Mouse (Mus musculus): ENCODE data around the gene Olfr1031. TPM values are rescaled to one million over a fixed set of nuclear protein-coding genes. Genes with fewer than 3 reads are reported as not detected.
"Not testable (repeated sequence)": the region's sequence is repeated elsewhere in the genome, so short reads cannot be mapped to it uniquely, and the experiment has no call there.

Gene Olfr1031
- not detected in 2 replicates for polyA plus RNA-seq (2014; fragmentation: Nextera tagmentation; extraction: Ambion mirVana)

DNA sequence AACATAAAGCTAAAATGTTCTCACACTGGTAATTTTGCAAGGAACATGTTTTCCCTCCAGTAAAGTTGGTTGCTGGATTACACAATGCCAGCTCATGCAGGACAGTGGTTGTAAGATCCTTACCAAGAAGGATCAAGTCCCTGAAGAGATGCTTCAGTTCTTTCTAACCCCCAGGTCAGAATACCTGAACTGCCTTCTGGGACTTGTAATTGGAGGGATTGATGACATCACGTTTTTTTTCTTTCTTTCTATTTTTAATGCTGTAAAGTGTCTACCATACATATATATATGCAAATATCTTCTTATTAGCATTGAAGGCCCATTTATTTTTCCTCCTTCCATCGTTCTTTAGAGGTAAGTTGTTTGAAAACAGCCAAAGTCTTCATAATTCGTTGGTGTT, at the start of gene Olfr1031:
Olfr1031 (plus strand) TSS at position 301 of the 400 bp plus-strand sequence.
- DNase-seq (no peak), ATAC-seq (ENCODE audit: low FRiP score, low TSS enrichment) (no peak)
- no peak within 1 kb of the TSS for H3K9ac ChIP-seq (replicated peaks; ENCODE audit: low read length)
- H3K27me3 ChIP-seq (ENCODE audit: control insufficient read depth, insufficient read depth, low read length): no peaks in the 10 kb centered on the region
- no peak within 1 kb of the TSS for H3K27ac ChIP-seq (replicated peaks; ENCODE audit: low read depth, low read length)
- H3K4me1 ChIP-seq (ENCODE audit: control insufficient read depth, insufficient read depth, low read length): no peaks in the 10 kb centered on the region
- no peak within 1 kb of the TSS for H3K4me2 ChIP-seq (ENCODE audit: low read length)
- no peaks in the 10 kb centered on the region for H3K9me3 ChIP-seq (ENCODE audit: control insufficient read depth, low read length)
- WGBS: 64% methylated on average over 3 of the region's 3 CpGs
- H3K4me3 ChIP-seq (replicated peaks; ENCODE audit: low read depth, low read length): no peak within 1 kb of the TSS
- no peaks in the 10 kb centered on the region for H3K36me3 ChIP-seq (ENCODE audit: control insufficient read depth, insufficient read depth, low read length)

DNA sequence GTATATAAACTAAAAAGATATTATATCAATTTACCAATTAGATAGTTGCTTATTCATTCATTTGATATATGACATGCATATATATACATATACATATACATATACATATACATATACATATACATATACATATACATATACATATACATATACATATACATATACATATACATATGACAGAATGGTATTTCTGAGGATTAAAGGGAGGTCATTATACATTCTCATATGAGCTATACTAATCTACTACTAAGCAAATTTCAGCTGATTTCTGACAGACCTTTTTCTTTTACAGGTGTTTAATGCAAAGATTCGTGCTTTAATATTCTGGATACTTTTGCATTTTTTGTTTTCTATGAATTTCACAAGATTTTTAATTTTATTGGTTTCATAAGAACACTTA, 40.0 kb upstream of the Olfr1031 start, which contains the start of gene Olfr1028:
Olfr1028 (plus strand) TSS at position 301 of the 400 bp plus-strand sequence.
- no peak within 1 kb of the TSS for H3K27ac ChIP-seq (replicated peaks; ENCODE audit: low read depth, low read length)
- ATAC-seq (ENCODE audit: low FRiP score, low TSS enrichment): no peak

DNA sequence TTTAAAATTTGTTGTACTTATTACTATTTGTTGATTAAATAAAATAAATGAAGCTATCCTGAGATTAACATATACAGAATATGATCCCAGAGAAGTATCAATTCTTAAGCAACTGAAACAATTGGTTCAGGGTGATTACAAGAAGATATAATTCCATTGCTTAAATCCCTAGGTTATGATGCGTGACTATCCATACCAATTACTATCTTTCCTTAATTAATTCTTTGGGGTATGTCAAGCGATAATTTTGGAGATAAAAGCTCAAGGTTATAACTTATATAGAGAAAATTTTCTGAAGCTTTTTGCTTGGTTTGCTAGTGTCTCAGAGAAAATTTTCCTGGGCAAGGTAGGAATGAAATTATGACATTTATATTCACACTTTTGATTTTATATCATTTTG, 16.5 kb upstream of the Olfr1031 start, which contains the start of gene Olfr1029:
Olfr1029 (plus strand) TSS at position 301 of the 400 bp plus-strand sequence.
- no peaks in the 10 kb centered on the region for H3K27me3 ChIP-seq (ENCODE audit: control insufficient read depth, insufficient read depth, low read length)
- H3K36me3 ChIP-seq (ENCODE audit: control insufficient read depth, insufficient read depth, low read length): no peaks in the 10 kb centered on the region
- 88% methylated on average over 2 of the region's 2 CpGs for WGBS
- H3K4me2 ChIP-seq (ENCODE audit: low read length): no peak within 1 kb of the TSS
- no peak for DNase-seq
- H3K4me3 ChIP-seq (replicated peaks; ENCODE audit: low read depth, low read length): no peak within 1 kb of the TSS
- no peak within 1 kb of the TSS for H3K9ac ChIP-seq (replicated peaks; ENCODE audit: low read length)
- no peaks in the 10 kb centered on the region for H3K4me1 ChIP-seq (ENCODE audit: control insufficient read depth, insufficient read depth, low read length)
- ATAC-seq (ENCODE audit: low FRiP score, low TSS enrichment): no peak
- H3K27ac ChIP-seq (replicated peaks; ENCODE audit: low read depth, low read length): no peak within 1 kb of the TSS
- H3K9me3 ChIP-seq (ENCODE audit: control insufficient read depth, low read length): no peaks in the 10 kb centered on the region

More for the DNA sequence above, 40.0 kb upstream of the Olfr1031 start, which contains the start of gene Olfr1028:
- Histone ChIP-seq H3K9me3 (ENCODE audit: control insufficient read depth, low read length) (no peaks in the 10 kb centered on the region), H3K4me2 (ENCODE audit: low read length) (no peak within 1 kb of the TSS), H3K4me1 (ENCODE audit: control insufficient read depth, insufficient read depth, low read length) (no peaks in the 10 kb centered on the region), H3K9ac (replicated peaks; ENCODE audit: low read length) (no peak within 1 kb of the TSS), H3K36me3 (ENCODE audit: control insufficient read depth, insufficient read depth, low read length) (no peaks in the 10 kb centered on the region), H3K27me3 (ENCODE audit: control insufficient read depth, insufficient read depth, low read length) (no peaks in the 10 kb centered on the region), H3K4me3 (replicated peaks; ENCODE audit: low read depth, low read length) (no peak within 1 kb of the TSS)
- WGBS: 80% methylated on average over 1 of the region's 1 CpGs
- DNase-seq: no peak

DNA sequence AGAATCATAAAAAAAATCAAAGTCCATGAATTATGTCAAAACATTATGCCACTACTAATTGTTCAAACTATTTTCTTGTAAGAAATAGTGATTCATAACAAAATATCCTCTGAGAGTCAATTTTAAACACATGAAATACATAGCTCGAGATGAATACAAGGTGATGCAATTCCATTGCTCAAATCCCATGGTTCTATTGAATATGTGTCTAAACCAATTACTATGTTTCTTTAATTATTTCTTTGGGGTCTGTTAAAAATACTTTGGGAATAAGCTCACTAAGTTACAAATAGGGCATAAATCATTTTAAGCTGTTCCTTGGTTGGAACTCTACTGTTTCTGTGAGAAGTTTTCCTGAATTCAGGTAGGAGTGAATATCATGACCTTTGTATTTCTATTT, 11.1 kb upstream of the Olfr1031 start, which contains the start of gene Olfr1030:
Olfr1030 (plus strand) TSS at position 301 of the 400 bp plus-strand sequence.
- no peak within 1 kb of the TSS for H3K4me2 ChIP-seq (ENCODE audit: low read length)
- DNase-seq (no peak), ATAC-seq (ENCODE audit: low FRiP score, low TSS enrichment) (no peak)
- H3K27ac ChIP-seq (replicated peaks; ENCODE audit: low read depth, low read length): no peak within 1 kb of the TSS
- no peaks in the 10 kb centered on the region for H3K4me1 ChIP-seq (ENCODE audit: control insufficient read depth, insufficient read depth, low read length)
- 82% methylated on average over 1 of the region's 1 CpGs for WGBS
- H3K4me3 ChIP-seq (replicated peaks; ENCODE audit: low read depth, low read length): no peak within 1 kb of the TSS
- no peaks in the 10 kb centered on the region for H3K36me3 ChIP-seq (ENCODE audit: control insufficient read depth, insufficient read depth, low read length)
- no peaks in the 10 kb centered on the region for H3K9me3 ChIP-seq (ENCODE audit: control insufficient read depth, low read length)
- H3K9ac ChIP-seq (replicated peaks; ENCODE audit: low read length): no peak within 1 kb of the TSS
- no peaks in the 10 kb centered on the region for H3K27me3 ChIP-seq (ENCODE audit: control insufficient read depth, insufficient read depth, low read length)

DNA sequence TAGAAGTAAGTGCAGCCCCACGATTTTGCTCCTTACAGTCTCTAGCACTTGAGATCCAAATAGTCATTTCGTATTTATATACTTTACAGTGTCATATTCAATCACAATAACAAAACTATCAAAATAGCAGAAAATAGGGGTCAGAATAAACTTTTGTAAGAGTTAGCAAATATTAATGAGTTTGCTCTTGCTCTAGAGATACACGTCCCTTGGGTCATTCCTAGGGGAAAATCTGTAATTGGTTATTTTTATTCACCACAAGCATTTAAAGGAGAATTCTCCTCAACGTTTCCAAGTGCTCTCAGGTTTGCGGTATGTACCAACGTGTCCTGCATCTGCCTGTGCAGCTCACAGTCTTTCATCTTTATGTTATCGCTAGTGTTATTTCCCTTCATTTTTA, 15.1 kb downstream of the Olfr1031 start, which contains the start of gene Olfr1032:
Olfr1032 (plus strand) TSS at position 301 of the 400 bp plus-strand sequence.
- WGBS: 89% methylated on average over 7 of the region's 7 CpGs
- Histone ChIP-seq H3K27ac (replicated peaks; ENCODE audit: low read depth, low read length) (no peak within 1 kb of the TSS), H3K4me3 (replicated peaks; ENCODE audit: low read depth, low read length) (no peak within 1 kb of the TSS), H3K4me1 (ENCODE audit: control insufficient read depth, insufficient read depth, low read length) (no peaks in the 10 kb centered on the region), H3K27me3 (ENCODE audit: control insufficient read depth, insufficient read depth, low read length) (no peaks in the 10 kb centered on the region), H3K9me3 (ENCODE audit: control insufficient read depth, low read length) (no peaks in the 10 kb centered on the region), H3K9ac (replicated peaks; ENCODE audit: low read length) (no peak within 1 kb of the TSS), H3K4me2 (ENCODE audit: low read length) (no peak within 1 kb of the TSS), H3K36me3 (ENCODE audit: control insufficient read depth, insufficient read depth, low read length) (no peaks in the 10 kb centered on the region)
- ATAC-seq (ENCODE audit: low FRiP score, low TSS enrichment) (no peak), DNase-seq (no peak)

DNA sequence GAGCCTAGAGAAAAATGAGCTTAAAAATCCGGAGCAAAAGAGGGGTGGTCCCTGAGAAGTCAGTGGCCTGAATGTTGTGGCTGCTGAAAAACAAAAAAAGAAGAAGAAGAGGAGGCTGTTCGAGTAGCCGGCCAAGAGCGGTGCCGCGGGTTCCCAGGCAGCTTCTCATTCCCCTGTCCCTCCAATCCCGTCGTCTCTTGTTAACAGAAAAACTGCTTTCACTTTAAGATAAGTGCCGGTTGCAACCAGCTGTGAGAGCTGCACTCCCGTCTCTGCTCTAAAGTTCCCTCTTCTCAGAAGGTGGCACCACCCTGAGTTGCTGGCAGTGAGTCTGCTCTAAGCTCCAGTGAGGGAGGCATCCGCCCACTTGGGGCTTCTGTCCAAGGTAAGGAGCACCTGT, 30.3 kb downstream of the Olfr1031 start, which contains the start of gene Olfr1033:
Olfr1033 (plus strand) TSS at position 228 of the 400 bp plus-strand sequence.
- ATAC-seq (ENCODE audit: low FRiP score, low TSS enrichment); H3K9ac ChIP-seq (replicated peaks; ENCODE audit: low read length); H3K4me1 ChIP-seq (ENCODE audit: control insufficient read depth, insufficient read depth, low read length); H3K9me3 ChIP-seq (ENCODE audit: control insufficient read depth, low read length); H3K27me3 ChIP-seq (ENCODE audit: control insufficient read depth, insufficient read depth, low read length); H3K36me3 ChIP-seq (ENCODE audit: control insufficient read depth, insufficient read depth, low read length); H3K27ac ChIP-seq (replicated peaks; ENCODE audit: low read depth, low read length): not testable (repeated sequence)
- 2% methylated on average over 10 of the region's 11 CpGs for WGBS
- peak; percentile 49 for DNase-seq
- peak within 1 kb of the TSS; percentile 23; the same call in 1 of the 2 replicates for H3K4me3 ChIP-seq (replicated peaks; ENCODE audit: low read depth, low read length)
- H3K4me2 ChIP-seq (ENCODE audit: low read length): peak within 1 kb of the TSS; percentile 50

DNA sequence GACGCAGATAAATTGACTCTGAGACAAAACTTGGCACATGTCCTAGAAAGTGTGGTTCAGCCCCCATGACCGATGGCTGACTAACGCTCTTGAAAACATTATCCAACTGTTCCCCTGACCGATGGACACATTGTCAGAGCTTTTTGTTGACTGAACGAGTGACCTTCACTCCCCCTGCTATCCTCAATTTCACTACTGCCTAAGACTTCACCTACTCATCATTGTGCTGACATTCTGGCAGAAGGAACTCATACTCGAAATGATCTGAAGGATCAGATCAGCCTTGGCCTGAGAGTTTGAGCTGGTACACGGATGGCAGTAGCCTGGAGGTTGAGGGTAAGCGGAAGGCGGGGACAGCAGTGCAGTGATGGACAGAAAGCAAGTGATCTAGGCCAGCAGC, 31.4 kb downstream of the Olfr1031 start:
- not testable (repeated sequence) for ATAC-seq (ENCODE audit: low FRiP score, low TSS enrichment); H3K4me2 ChIP-seq (ENCODE audit: low read length); H3K36me3 ChIP-seq (ENCODE audit: control insufficient read depth, insufficient read depth, low read length); H3K4me1 ChIP-seq (ENCODE audit: control insufficient read depth, insufficient read depth, low read length); H3K4me3 ChIP-seq (replicated peaks; ENCODE audit: low read depth, low read length); H3K27ac ChIP-seq (replicated peaks; ENCODE audit: low read depth, low read length); H3K9ac ChIP-seq (replicated peaks; ENCODE audit: low read length); H3K9me3 ChIP-seq (ENCODE audit: control insufficient read depth, low read length); DNase-seq; H3K27me3 ChIP-seq (ENCODE audit: control insufficient read depth, insufficient read depth, low read length)
- 78% methylated on average over 3 of the region's 9 CpGs for WGBS

Other genes with a start within 250 kb of the Olfr1031 start
- not detected in 2 replicates for gene Olfr1012, start 227.5 kb upstream of the Olfr1031 start, polyA plus RNA-seq (2014; fragmentation: Nextera tagmentation; extraction: Ambion mirVana)
- gene Olfr1013, start 223.2 kb upstream of the Olfr1031 start, polyA plus RNA-seq (2014; fragmentation: Nextera tagmentation; extraction: Ambion mirVana): not detected in 2 replicates
- gene Olfr1014, start 217.6 kb upstream of the Olfr1031 start, polyA plus RNA-seq (2014; fragmentation: Nextera tagmentation; extraction: Ambion mirVana): not detected in 2 replicates
- not detected in 2 replicates for gene Olfr1015, start 208.3 kb upstream of the Olfr1031 start, polyA plus RNA-seq (2014; fragmentation: Nextera tagmentation; extraction: Ambion mirVana)
- not detected in 2 replicates for gene Olfr1016, start 187.8 kb upstream of the Olfr1031 start, polyA plus RNA-seq (2014; fragmentation: Nextera tagmentation; extraction: Ambion mirVana)
- gene Olfr1018, start 171.8 kb upstream of the Olfr1031 start, polyA plus RNA-seq (2014; fragmentation: Nextera tagmentation; extraction: Ambion mirVana): not detected in 2 replicates
- not detected in 2 replicates for gene Olfr1019, start 144.8 kb upstream of the Olfr1031 start, polyA plus RNA-seq (2014; fragmentation: Nextera tagmentation; extraction: Ambion mirVana)
- gene Olfr1020, start 143.3 kb upstream of the Olfr1031 start, polyA plus RNA-seq (2014; fragmentation: Nextera tagmentation; extraction: Ambion mirVana): not detected in 2 replicates
- not detected in 2 replicates for gene Olfr1022, start 121.7 kb upstream of the Olfr1031 start, polyA plus RNA-seq (2014; fragmentation: Nextera tagmentation; extraction: Ambion mirVana)
- not detected in 2 replicates for gene Olfr1023, start 104.7 kb upstream of the Olfr1031 start, polyA plus RNA-seq (2014; fragmentation: Nextera tagmentation; extraction: Ambion mirVana)
- gene Olfr1024, start 85.3 kb upstream of the Olfr1031 start, polyA plus RNA-seq (2014; fragmentation: Nextera tagmentation; extraction: Ambion mirVana): not detected in 2 replicates
- not detected in 2 replicates for gene Olfr1025-ps1, start 75.1 kb upstream of the Olfr1031 start, polyA plus RNA-seq (2014; fragmentation: Nextera tagmentation; extraction: Ambion mirVana)
- not detected in 2 replicates for gene Olfr1026, start 68.7 kb upstream of the Olfr1031 start, polyA plus RNA-seq (2014; fragmentation: Nextera tagmentation; extraction: Ambion mirVana)
- gene Olfr1028, start 39.9 kb upstream of the Olfr1031 start, polyA plus RNA-seq (2014; fragmentation: Nextera tagmentation; extraction: Ambion mirVana): not detected in 2 replicates
- gene Olfr1029, start 16.4 kb upstream of the Olfr1031 start, polyA plus RNA-seq (2014; fragmentation: Nextera tagmentation; extraction: Ambion mirVana): not detected in 2 replicates
- gene Olfr1030, start 11.0 kb upstream of the Olfr1031 start, polyA plus RNA-seq (2014; fragmentation: Nextera tagmentation; extraction: Ambion mirVana): not detected in 2 replicates
- not detected in 2 replicates for gene Olfr1032, start 15.2 kb downstream of the Olfr1031 start, polyA plus RNA-seq (2014; fragmentation: Nextera tagmentation; extraction: Ambion mirVana)
- gene Olfr1033, start 30.3 kb downstream of the Olfr1031 start, polyA plus RNA-seq (2014; fragmentation: Nextera tagmentation; extraction: Ambion mirVana): 0.63 TPM in 1 of 2 replicates, not detected in the other
- not detected in 2 replicates for gene Olfr1034, start 55.6 kb downstream of the Olfr1031 start, polyA plus RNA-seq (2014; fragmentation: Nextera tagmentation; extraction: Ambion mirVana)
- not detected in 2 replicates for gene Olfr1036, start 83.7 kb downstream of the Olfr1031 start, polyA plus RNA-seq (2014; fragmentation: Nextera tagmentation; extraction: Ambion mirVana)
- not detected in 2 replicates for gene Olfr1037, start 97.1 kb downstream of the Olfr1031 start, polyA plus RNA-seq (2014; fragmentation: Nextera tagmentation; extraction: Ambion mirVana)
- not detected in 2 replicates for gene Olfr1039, start 145.6 kb downstream of the Olfr1031 start, polyA plus RNA-seq (2014; fragmentation: Nextera tagmentation; extraction: Ambion mirVana)
- not detected in 2 replicates for gene Olfr1040, start 156.4 kb downstream of the Olfr1031 start, polyA plus RNA-seq (2014; fragmentation: Nextera tagmentation; extraction: Ambion mirVana)
- not detected in 2 replicates for gene Olfr1042, start 171.5 kb downstream of the Olfr1031 start, polyA plus RNA-seq (2014; fragmentation: Nextera tagmentation; extraction: Ambion mirVana)
- not detected in 2 replicates for gene Olfr1043, start 177.2 kb downstream of the Olfr1031 start, polyA plus RNA-seq (2014; fragmentation: Nextera tagmentation; extraction: Ambion mirVana)
- gene Olfr1044, start 187.5 kb downstream of the Olfr1031 start, polyA plus RNA-seq (2014; fragmentation: Nextera tagmentation; extraction: Ambion mirVana): not detected in 2 replicates
- not detected in 2 replicates for gene Olfr52, start 195.4 kb downstream of the Olfr1031 start, polyA plus RNA-seq (2014; fragmentation: Nextera tagmentation; extraction: Ambion mirVana)
- gene Olfr1045, start 212.7 kb downstream of the Olfr1031 start, polyA plus RNA-seq (2014; fragmentation: Nextera tagmentation; extraction: Ambion mirVana): not detected in 2 replicates
- gene Olfr1046, start 229.0 kb downstream of the Olfr1031 start, polyA plus RNA-seq (2014; fragmentation: Nextera tagmentation; extraction: Ambion mirVana): not detected in 2 replicates
- gene Olfr1047, start 241.1 kb downstream of the Olfr1031 start, polyA plus RNA-seq (2014; fragmentation: Nextera tagmentation; extraction: Ambion mirVana): not detected in 2 replicates
- not detected in 2 replicates for gene Olfr1048, start 250.0 kb downstream of the Olfr1031 start, polyA plus RNA-seq (2014; fragmentation: Nextera tagmentation; extraction: Ambion mirVana)

Data from midbrain, embryonic 14.5 days (tissue).